Comparison of ENCODE assay signal across 10 mouse cellular contexts in the genomic region with DNA sequence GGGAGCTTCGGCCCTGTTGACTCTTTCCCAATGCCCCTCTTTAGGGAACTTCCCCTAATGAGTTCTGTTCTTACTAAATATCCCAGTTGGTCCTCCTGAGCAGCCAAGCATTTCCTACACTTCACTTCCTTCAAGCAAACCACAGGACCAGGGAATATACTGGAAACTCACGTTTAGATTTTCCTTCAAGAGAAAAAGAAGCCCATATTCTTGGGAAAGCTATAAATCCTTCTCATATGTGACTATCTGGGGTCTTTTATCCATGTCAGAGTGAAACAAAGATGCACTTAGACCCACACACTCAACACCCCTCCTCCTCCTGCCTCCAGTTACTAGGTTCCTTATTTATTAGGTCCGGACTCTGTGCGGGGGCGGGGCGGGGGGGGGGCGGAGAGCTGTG. TPM values are rescaled to one million over a fixed set of nuclear protein-coding genes. Genes with fewer than 3 reads are reported as not detected.
A peak's percentile ranks its signal among the peaks of the same experiment; 100 is the strongest.
DNase-seq lines count a peak whose midpoint lies in the region; ATAC-seq and TF ChIP-seq lines count a peak whose summit lies in the region.
"Had no signal": no experiment of that assay in that cellular context is flagged by ENCODE, and none has a peak within 500 bp of the region (broad histone marks: within the 10 kb centered on the region; RNA-seq: fewer than 3 reads in every experiment).

No protein-coding gene starts in this region.

- under 1% methylated on average over 7 of the region's 7 CpGs for WGBS in kidney, embryonic 16.5 days
- WGBS in kidney, adult 2 months, result 2% methylated on average over 7 of the region's 7 CpGs
- WGBS in forebrain, embryonic 11.5 days, result 5% methylated on average over 7 of the region's 7 CpGs
- 5% methylated on average over 7 of the region's 7 CpGs for WGBS in intestine, embryonic 15.5 days

- no peak for TF ChIP-seq POLR2A in kidney, adult 2 months (IDR thresholded peaks at IDR 0.05; ENCODE audit: low read depth, low read length)
- TF ChIP-seq POLR2A in myocyte (IDR thresholded peaks at IDR 0.05; ENCODE audit: insufficient read length, low read depth), result no peak

- H3K4me3 ChIP-seq in kidney, embryonic 16.5 days (ENCODE audit: low read length), result peak overlapping the region; percentile 53
- no peak overlapping the region for H3K4me3 ChIP-seq in kidney, adult 2 months (ENCODE audit: insufficient read depth, low read depth, low read length)
- H3K4me3 ChIP-seq in forebrain, embryonic 11.5 days (ENCODE audit: low read depth, low read length), result peak overlapping the region; percentile 56
- H3K4me3 ChIP-seq in intestine, embryonic 15.5 days (replicated peaks), result peak overlapping the region; percentile 42; the same call in 1 of the 2 replicates
- peak overlapping the region; percentile 11 for H3K4me3 ChIP-seq in myocyte

- no peak overlapping the region for H3ac ChIP-seq in myocyte (ENCODE audit: control insufficient read depth, insufficient read length)

- no peak for TF ChIP-seq CTCF in kidney, adult 2 months (conservative IDR thresholded peaks at IDR 0.05; ENCODE audit: insufficient read depth, insufficient read length, low read depth, low read length)

- peaks cover 12% of the 10 kb centered on the region for H3K27me3 ChIP-seq in kidney, embryonic 16.5 days (ENCODE audit: insufficient read depth, low read length)
- peaks cover 1% of the 10 kb centered on the region; the same call in 1 of the 2 replicates for H3K27me3 ChIP-seq in kidney, adult 2 months (replicated peaks; ENCODE audit: control insufficient read depth, insufficient read depth, low read length)
- H3K27me3 ChIP-seq in forebrain, embryonic 11.5 days (ENCODE audit: control insufficient read depth, insufficient read depth, low read length), result no peaks in the 10 kb centered on the region
- peaks cover 18% of the 10 kb centered on the region; the same call in 1 of the 2 replicates for H3K27me3 ChIP-seq in intestine, embryonic 15.5 days (replicated peaks)
- H3K27me3 ChIP-seq in myocyte (ENCODE audit: control insufficient read depth, insufficient read depth, insufficient read length), result no peaks in the 10 kb centered on the region

- H3K9ac ChIP-seq in kidney, embryonic 16.5 days (replicated peaks; ENCODE audit: low read length), result no peak overlapping the region
- H3K9ac ChIP-seq in forebrain, embryonic 11.5 days (ENCODE audit: low read length), result peak overlapping the region; percentile 60; the same call in 1 of the 2 replicates
- H3K9ac ChIP-seq in intestine, embryonic 15.5 days, result no peak overlapping the region

- no peaks in the 10 kb centered on the region for H3K79me2 ChIP-seq in myocyte (ENCODE audit: control insufficient read depth, insufficient read depth)

- ATAC-seq in kidney, embryonic 16.5 days (ENCODE audit: low FRiP score, low TSS enrichment), result no peak
- 0 out of 2 replicates have a peak, but pooled peaks have one; percentile 29 for ATAC-seq in forebrain, embryonic 11.5 days (replicated peaks; ENCODE audit: low FRiP score)
- no peak for ATAC-seq in intestine, embryonic 15.5 days

- no peak overlapping the region for H3K27ac ChIP-seq in kidney, embryonic 16.5 days (ENCODE audit: low read length)
- no peak overlapping the region for H3K27ac ChIP-seq in kidney, adult 2 months (ENCODE audit: insufficient read depth, low read depth, low read length)
- no peak overlapping the region for H3K27ac ChIP-seq in forebrain, embryonic 11.5 days (ENCODE audit: low read depth, low read length)
- H3K27ac ChIP-seq in intestine, embryonic 15.5 days, result no peak overlapping the region

- H3K4me2 ChIP-seq in kidney, embryonic 16.5 days (replicated peaks; ENCODE audit: low read depth, low read length), result peak overlapping the region; percentile 81
- H3K4me2 ChIP-seq in forebrain, embryonic 11.5 days (ENCODE audit: low read depth, low read length, severe bottlenecking), result peak overlapping the region; percentile 71
- peak overlapping the region; percentile 85 for H3K4me2 ChIP-seq in intestine, embryonic 15.5 days (replicated peaks)
- peak overlapping the region; percentile 75 for H3K4me2 ChIP-seq in myocyte (ENCODE audit: low read depth)

- DNase-seq in kidney, adult 2 months, result no peak
- DNase-seq in forebrain, embryonic 11.5 days (ENCODE audit: low spot score), result no peak
- DNase-seq in urinary bladder, postnatal 10 days (ENCODE audit: low spot score), result no peak
- no peak for DNase-seq in adrenal gland, postnatal 25 days
- DNase-seq in ovary, postnatal 14 days (ENCODE audit: low spot score), result no peak

- no peaks in the 10 kb centered on the region for H3K9me3 ChIP-seq in kidney, embryonic 16.5 days (ENCODE audit: low read length)
- H3K9me3 ChIP-seq in forebrain, embryonic 11.5 days (ENCODE audit: control insufficient read depth, low read length), result no peaks in the 10 kb centered on the region
- no peaks in the 10 kb centered on the region for H3K9me3 ChIP-seq in intestine, embryonic 15.5 days

- H3K4me1 ChIP-seq in kidney, embryonic 16.5 days (ENCODE audit: insufficient read depth, low read length), result peaks cover 7% of the 10 kb centered on the region; the same call in 1 of the 2 replicates
- no peaks in the 10 kb centered on the region for H3K4me1 ChIP-seq in kidney, adult 2 months (ENCODE audit: control insufficient read depth, insufficient read depth, low read length)
- H3K4me1 ChIP-seq in forebrain, embryonic 11.5 days (replicated peaks; ENCODE audit: control insufficient read depth, insufficient read depth, low read length), result peaks cover 4% of the 10 kb centered on the region; the same call in 1 of the 2 replicates
- H3K4me1 ChIP-seq in intestine, embryonic 15.5 days (replicated peaks), result no peaks in the 10 kb centered on the region

- H3K36me3 ChIP-seq in kidney, embryonic 16.5 days (ENCODE audit: insufficient read depth, low read length), result no peaks in the 10 kb centered on the region
- H3K36me3 ChIP-seq in kidney, adult 2 months (ENCODE audit: control insufficient read depth, insufficient read depth, low read length), result no peaks in the 10 kb centered on the region
- H3K36me3 ChIP-seq in forebrain, embryonic 11.5 days (ENCODE audit: control insufficient read depth, insufficient read depth, low read length), result no peaks in the 10 kb centered on the region
- no peaks in the 10 kb centered on the region for H3K36me3 ChIP-seq in intestine, embryonic 15.5 days
- no peaks in the 10 kb centered on the region for H3K36me3 ChIP-seq in myocyte (ENCODE audit: control insufficient read depth, insufficient read depth)

TF ChIP-seq in myocyte, 11 proteins besides CTCF, POLR2A, EP300 and RAD21:
- TF ChIP-seq MYOG (IDR thresholded peaks at IDR 0.05; ENCODE audit: control insufficient read depth in 1 of 3, insufficient read depth in 1 of 3, insufficient read length in 2 of 3, low read depth in 2 of 3) (no peak), E2F4 (IDR thresholded peaks at IDR 0.05; ENCODE audit: insufficient read depth) (no peak), REST (IDR thresholded peaks at IDR 0.05; ENCODE audit: insufficient read depth, insufficient read length) (no peak), USF1 (IDR thresholded peaks at IDR 0.05; ENCODE audit: low read depth) (no peak), TCF3 (IDR thresholded peaks at IDR 0.05; ENCODE audit: insufficient read length, low read depth) (no peak), POLR2AphosphoS2 (IDR thresholded peaks at IDR 0.05; ENCODE audit: insufficient read length, low read depth) (no peak), MAX (IDR thresholded peaks at IDR 0.05; ENCODE audit: low read depth) (no peak), CEBPB (IDR thresholded peaks at IDR 0.05; ENCODE audit: insufficient read depth, poor library complexity, severe bottlenecking) (no peak), MYOD1 (IDR thresholded peaks at IDR 0.05; ENCODE audit: control insufficient read depth in 1 of 3, insufficient read length in 2 of 3, low read depth in 2 of 3) (no peak), SRF (IDR thresholded peaks at IDR 0.05; ENCODE audit: control insufficient read depth, insufficient read length, low read depth) (no peak), TCF12 (IDR thresholded peaks at IDR 0.05; ENCODE audit: insufficient read depth, poor library complexity, severe bottlenecking) (no peak)

RNA-seq across cellular contexts. Expression of gene Grik2, which starts 6.5 kb away (rescaled TPM):
- polyA plus RNA-seq in kidney, embryonic 16.5 days (2015; fragmentation: Nextera tagmentation; extraction: Ambion mirVana), result 3.8 TPM in 2 replicates
- 0.08 and 0.11 TPM in 2 replicates for polyA plus RNA-seq in kidney, adult 2 months (2012; rRNA removed)
- 16.0 and 17.3 TPM in 2 replicates for polyA plus RNA-seq in forebrain, embryonic 11.5 days (2014; fragmentation: Nextera tagmentation; extraction: Ambion mirVana)
- polyA plus RNA-seq in intestine, embryonic 15.5 days (2015; fragmentation: Nextera tagmentation; extraction: Ambion mirVana), result 2.5 and 3.1 TPM in 2 replicates
- polyA plus RNA-seq in myocyte (2012; fragmentation: generic; extraction: Trizol), result 0.19 TPM
- 1.9 and 4.2 TPM in 2 replicates for total RNA-seq in adrenal gland, postnatal 25 days (2021)
- total RNA-seq: liver, adult 2 months; MEL had no signal
- polyA plus RNA-seq: liver, adult 2 months had no signal
